Mouse (Mus musculus) mouse embryonic stem cell (cell line): Measurements from ENCODE around the gene Man1a.

Experiments used
- in situ Hi-C, 2 experiments: fragments of 300-500 bp; cut with MboI; formaldehyde crosslinking; loops; 1 replicate in 1 of 2; 3 replicates in 1 of 2; pipeline ENCODE4 v1.14.3; 2019 to 2020; ENCODE audit warnings: low sequenced_read_pairs in 2 of 2, low pct_unique_long_range_greater_than_20kb in 1 of 2, mixed read lengths in 1 of 2; ENCODE audit not compliant: unreplicated experiment in 1 of 2

The Man1a gene

DNA sequence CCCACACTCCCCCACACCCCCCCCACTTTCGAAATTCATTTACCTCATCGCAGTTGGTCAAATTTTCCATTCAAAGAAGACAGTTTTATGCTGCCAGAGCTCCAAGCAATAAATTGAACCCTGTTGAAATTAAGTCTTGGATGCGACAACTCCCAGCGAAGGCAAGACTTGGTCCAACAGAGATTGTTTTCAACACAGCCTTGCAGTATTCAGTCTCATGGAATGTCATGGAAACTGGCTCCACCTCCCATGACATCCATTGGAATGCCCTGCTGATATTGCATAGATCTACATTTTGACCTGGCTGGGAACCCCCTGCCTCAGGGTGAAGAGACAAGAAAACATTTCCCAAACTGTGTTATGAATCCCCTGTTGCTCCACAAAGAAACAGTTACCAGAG lies at the start of gene Man1a:
TSS of gene Man1a (minus strand) at position 190 of the 400 bp plus-strand sequence.
- in situ Hi-C loops: no loop called here

DNA sequence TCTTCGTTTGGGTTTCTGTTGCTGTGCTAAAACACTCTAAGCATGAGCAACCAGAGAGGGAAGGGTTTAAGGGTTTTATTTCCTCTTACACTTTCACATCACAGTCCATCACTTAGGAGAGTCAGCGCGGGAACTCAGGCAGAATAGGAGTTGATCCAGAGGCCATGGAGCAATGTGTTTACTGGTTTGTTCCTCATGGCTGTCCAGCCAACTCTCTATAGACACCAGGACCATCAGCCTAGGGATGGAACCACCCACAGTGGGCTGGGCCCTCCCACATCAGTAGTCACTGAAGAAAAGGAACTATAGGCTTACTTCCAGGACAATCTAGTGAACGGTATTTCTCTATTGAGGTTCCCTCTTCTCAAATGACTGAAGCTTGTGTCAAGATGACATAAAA lies 45.4 kb upstream of the Man1a start:
- in situ Hi-C loops: no loop called here

DNA sequence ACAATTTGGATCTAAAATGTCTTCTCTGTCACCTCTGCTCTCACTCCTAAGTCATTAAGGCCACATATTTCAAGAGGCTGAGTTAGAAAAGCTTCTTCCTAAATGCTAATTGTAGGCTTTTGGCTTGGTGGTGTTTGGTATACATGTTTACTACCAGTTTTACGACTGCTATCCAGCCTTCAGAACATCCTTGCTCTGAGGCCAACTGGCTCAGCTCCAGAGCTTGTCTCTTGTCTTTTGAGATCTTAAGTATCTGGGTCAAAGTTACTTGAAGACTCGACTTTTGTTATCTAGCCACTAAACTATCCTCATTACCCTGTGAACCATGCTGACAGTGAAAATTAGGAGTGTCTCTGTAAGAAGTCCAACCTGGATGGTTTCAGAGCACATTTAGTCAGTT lies 44.0 kb upstream of the Man1a start:
- in situ Hi-C loops: no loop called here

DNA sequence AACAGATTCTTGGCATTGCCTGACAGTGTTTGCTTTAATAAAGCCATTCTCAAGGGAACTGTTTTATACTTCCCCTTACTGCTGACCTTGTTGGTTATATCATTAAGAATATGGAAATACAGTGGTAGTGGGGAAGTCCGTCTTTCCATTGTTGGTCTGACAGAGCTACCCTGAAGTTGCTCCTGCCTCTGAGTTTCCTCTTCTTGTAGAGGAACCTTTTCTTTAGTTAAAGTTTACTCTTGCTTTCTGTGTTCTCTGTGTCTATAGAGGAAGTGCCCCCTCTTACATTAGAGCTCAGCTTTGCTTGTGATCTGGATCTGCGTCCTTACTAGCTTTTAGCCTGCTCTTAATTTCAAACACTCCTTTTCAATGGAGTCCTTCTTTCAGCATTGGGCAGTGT lies 42.9 kb upstream of the Man1a start:
- in situ Hi-C loops: no loop called here

DNA sequence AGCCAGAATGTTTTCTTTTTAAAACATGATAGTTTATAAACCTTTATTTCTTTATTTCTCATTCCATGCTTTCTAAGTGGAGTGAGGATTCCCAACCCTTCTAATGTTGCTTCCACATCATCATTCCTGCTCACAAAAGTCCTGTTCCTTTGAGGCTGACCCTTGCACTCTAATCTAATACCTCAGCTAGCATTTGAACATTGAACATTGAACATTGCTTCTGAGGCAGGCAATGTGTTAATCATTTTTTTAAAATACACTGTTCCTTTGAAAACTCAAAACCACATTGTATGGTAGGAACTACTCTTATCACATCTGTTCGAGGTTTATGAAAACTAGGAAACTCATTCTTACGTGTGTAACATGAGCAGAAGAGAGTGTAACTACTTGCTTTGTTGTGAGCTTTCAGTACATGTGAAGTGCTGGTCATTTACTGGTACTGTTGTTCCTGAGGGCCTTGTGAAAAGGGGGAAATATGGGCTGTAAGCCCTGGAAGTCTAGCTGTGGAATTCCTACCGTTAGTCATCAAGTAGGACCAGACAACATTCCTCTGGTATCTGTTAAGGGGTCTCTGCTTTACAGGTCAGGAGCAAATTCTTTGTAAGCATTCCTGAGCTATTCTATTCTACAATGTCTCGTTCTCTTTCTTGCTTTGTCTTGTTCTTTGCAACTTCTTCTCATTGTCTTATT lies 42.0 kb upstream of the Man1a start:
- in situ Hi-C loops: no loop called here

DNA sequence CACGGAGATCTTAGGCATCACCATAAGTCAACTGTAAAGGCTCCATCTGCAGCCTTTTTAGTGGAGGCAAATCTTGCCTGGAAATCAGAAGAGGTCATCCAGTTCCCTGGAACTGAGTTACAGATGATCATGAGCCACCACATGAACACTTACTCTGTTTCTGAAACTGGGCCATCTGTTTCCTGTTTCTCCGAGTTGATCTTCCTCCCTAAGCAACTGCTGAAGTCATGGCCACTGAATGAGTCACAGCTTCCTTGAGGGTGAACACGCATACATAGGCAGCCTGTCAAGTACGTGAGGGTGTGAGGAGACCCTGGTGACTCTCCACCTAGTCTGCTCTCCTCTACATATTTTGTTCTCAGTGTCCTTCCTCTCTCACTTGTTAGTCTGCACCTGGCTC lies 41.4 kb upstream of the Man1a start:
- in situ Hi-C loops: no loop called here

DNA sequence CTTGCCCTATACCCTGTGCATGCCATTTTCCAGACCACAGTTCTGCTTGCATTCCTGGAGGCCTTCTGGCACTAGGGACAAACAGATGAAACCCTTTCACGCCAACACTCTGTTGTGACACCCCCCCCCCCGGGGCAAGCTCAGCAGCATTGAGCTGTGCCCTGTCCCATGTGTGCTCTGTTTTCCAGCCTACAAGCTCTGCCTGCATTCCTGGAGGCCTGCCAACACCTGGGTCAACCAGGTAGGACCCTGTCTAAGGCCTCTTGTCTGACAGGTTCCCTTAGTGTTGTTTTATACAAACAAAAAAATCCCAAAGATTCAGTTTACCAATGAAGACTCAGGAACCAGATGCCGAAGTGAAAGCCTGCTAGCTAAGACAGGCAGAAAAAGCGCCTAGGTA lies 27.3 kb upstream of the Man1a start:
- in situ Hi-C loops: no loop called here

DNA sequence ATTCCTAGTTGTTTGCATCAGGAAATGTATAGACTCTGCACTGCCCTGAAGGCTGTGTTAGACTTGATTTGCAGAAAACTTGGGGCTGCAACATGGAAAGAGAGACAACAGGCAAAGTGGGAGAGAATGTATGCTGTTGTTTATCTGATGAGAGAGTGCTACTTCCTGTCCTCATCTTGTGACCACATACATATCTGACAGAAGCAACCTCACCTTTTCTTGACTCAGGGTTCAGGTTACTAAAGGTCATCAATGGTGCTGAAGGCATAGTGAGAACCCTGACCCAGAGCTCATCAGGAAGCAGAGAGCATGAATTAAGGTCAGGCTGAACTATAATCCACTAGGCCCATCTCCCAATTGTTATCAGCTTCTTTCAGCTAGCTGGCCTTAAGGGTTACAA lies 15.7 kb upstream of the Man1a start:
- in situ Hi-C loops: no loop called here

DNA sequence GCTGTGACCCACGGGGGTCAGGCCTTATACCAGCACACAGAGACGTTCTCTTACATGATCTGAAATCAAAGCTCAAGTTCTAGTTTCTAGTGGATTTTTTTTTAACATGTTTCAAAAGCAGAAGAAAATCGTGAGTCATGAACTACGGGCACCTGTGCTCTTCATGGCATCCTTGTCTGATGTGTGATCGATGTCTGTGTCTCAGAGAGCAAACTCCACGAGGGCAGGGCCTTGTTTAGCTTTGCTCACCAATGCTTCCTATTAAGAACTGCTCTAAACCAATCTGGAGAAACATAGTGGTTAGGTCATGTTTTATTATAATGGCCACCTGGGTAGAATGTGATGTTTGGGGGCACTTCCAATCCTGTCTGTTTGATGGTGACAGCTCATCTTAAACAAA lies 13.5 kb upstream of the Man1a start:
- in situ Hi-C loops: no loop called here

DNA sequence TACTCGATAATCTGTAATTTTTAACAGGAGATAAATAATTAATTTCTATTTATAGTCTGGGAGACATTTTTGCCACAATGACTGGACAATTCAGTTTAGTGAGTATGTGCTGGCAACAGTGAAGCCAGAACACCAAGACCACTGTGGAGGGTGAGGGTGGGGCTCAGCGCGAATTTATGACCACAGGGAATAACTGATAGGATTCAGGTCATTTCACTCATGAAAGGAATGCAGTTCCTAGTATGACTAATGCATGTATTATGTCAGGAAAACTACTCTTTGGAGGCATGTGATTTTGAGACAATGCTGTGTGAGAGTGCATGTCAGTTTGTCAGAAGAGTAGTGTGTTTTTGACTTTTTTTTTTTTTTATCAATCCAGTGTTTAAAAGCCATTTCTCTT lies 10.9 kb upstream of the Man1a start:
- in situ Hi-C loops: no loop called here

DNA sequence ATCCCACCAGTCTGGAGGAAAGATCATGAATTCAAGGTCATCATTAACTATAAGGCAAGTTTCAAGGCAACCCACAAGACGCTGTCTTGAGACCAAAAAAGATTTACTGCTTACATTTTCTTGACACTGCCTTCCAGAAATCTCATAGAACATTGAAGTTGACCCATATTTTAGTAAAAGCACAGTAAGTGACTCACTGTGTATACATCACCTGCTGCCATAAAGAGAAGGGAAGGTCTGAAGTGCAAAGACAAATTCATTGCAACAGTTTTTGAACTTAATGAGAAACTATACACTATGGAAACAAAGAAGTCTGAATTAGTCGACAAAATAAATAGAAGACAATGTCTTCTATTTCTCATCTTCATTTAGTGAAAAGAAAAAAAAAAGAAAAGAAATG lies 8.7 kb upstream of the Man1a start:
- in situ Hi-C loops: no loop called here

DNA sequence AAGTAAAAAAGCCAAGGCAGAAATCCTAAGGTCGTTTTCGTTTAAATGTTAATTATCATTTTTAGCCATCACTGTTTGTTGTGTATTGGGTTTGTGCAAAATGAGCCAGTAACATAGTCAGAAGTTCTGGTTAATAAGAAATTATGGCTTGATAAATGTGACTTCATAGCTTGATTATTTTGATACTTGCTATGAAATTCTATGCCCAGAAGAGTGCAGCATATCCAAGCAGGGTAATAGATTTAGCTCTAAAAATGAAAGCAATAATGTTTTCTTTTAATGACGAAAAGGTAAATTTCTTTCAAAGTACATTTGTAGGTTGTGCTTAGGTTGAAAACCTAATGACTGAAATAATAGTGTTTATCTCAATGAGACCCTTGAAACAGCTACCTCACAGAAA lies 596 bp upstream of the Man1a start:
- in situ Hi-C loops: no loop called here

DNA sequence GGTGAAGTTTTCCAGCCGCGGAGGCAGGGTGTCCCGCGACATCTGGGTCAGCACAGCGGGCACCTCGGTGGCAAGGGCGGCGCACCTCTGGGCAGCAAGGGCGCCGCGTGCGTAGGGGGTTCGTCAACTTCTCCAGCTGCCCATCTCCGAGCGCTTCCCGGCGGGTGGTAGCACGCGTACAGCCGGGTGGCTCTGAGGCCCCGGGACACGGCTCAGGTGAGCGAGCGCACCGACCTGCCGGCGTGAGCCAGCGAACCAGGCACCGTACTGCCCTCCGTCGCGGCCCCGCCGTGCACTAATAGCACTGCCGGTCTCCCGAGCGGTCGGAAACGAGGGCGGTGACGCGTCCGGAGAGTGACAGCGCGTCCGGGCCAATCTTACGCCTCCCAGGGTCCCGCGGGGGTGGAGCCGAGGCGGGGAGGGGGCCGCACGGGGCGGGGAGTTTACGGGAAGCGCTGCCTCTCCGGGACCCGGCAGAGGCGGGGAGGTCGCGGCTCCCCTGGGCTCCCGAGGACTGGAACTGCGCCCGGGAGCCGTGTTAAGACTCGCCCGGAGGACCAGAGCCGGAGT lies 883 bp downstream of the Man1a start:
- in situ Hi-C loops: no loop called here

DNA sequence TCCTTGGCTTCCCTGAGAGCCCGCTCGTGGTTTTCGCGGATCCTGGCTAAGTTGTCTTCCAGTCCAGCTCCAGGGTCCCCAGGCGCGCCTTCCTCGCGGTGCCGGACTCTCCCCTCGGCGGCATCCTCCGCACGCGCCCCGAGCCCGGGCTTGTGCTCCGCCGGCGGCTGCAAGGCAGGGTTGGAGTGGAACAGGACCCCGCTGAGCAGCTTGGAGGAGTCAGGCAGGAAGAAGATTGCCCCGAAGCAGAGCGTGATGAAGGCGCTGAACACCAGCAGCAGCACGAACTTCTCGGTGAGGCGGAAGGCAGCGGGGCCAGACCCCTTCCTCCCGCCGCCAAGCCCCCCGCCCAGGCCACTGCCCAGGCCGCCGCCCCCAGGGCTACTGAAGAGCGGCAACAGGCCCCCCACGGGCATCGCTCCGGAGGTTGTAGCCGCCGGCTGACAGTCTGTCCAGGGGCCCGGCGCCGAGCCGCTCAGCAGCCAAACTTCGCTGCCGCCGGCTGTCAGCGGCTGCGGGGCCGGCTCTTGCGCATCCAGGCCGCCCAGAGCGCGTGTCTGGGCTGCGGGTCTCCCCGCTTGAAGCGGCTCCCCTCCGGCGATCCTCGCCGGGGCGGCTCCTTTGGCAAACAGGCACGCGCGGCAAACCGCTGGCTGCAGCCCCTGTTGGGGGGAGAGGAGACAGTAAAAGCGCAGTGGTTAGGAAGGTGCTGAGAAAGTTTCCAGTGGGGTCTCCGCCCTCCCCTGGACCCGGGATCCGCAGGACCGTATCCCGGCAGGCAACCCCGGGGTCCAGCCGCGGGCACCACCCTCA lies 1.6 kb downstream of the Man1a start:
- in situ Hi-C loops: no loop called here

DNA sequence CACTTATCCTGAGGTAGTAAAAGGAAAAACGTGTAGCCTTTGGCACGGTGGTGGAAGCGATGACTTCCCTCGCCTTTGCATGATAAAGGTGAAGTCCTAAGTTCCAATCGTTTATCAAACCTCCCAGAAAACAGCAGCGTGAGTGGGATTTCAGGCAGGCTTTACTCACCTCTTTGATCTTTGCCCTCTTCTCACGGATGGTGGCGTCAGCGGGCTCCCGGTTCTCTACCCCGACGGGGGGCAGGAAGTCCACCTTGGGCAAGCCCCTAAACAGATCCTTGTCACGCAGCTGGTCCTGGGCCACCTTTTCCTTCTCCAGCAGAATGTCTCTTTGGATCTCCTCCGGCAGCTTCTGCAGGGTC lies 2.2 kb downstream of the Man1a start:
- in situ Hi-C loops: no loop called here

DNA sequence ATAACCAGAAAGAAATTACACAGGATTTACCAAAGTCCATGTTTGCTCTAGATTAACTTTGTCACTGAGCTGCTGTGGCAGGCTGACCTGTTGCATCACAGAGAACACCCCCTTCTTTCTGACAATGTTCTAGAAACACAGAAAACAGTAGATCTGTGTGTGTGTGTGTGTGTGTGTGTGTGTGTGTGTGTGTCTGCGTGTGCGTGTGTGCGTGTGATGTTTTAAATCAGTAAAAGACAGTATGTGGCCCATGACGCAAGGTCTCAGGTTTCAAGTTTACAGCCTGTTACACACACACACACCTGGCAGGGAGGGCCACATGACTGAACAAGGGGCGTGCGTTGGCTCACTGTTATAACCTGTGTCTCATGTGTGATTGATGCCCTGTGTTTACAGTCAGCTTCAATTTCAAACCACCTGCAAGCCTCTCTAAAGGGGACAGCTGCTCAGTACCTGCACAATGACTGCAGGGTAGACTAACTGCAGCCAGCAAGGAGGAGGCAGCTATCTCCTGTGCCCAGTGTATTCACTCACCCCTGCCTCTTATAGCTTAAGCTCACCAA lies 2.7 kb downstream of the Man1a start:
- in situ Hi-C loops: no loop called here

DNA sequence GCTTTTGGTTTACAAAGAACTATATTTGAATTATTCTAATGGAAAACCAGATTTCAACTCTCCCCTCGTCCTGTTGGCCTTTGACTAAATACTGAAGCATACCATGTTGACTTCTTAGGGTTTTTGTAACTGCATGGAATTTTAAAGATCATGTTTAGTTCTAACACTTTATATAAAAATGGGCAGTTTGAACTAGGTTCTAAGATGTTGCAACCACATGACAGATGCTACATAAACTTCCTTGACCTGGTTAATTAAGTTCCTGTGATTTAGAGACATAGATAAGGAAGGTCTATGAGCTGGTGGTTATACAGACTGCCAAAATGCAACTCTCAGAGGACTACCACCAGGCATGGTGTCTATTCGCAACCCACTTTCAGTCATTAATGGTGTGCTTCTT lies 4.1 kb downstream of the Man1a start:
- in situ Hi-C loops: no loop called here

DNA sequence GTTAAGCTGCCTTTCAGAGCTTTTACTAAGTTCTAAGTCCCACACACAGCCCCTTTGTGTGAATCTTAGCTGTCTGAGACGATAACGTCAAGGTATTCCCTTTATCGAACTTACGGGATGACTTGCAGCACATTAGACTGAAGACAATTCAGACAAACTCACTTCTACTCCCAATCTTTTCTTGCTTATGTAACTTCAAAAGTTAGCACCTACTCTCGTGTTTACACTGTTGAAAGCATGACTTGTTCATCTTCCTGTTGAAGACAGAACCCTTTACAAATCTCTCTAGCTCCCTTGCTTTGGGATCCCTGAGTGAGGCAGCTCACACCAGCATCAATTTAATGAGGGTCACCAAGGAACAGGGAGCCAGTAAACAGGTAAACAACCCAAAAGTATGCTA lies 5.9 kb downstream of the Man1a start:
- in situ Hi-C loops: no loop called here

DNA sequence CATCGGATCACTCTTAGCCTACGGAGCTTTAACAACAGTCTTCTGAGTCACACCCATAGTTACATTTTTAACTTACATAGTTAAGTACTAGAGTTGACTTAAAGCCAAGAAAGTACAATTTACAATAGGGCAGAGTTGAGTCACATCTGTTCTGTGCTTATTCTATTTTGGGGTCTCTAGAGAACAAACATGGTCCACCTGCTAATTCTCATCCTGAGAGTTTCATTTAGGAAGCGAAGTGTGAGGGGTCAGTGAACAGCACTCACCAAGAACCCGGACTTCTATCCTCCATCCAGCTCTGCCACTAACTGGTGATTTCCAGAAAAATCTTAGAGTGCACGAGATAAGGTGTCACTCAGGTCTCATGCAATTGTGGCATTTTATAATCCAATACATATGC lies 7.0 kb downstream of the Man1a start:
- in situ Hi-C loops: no loop called here

DNA sequence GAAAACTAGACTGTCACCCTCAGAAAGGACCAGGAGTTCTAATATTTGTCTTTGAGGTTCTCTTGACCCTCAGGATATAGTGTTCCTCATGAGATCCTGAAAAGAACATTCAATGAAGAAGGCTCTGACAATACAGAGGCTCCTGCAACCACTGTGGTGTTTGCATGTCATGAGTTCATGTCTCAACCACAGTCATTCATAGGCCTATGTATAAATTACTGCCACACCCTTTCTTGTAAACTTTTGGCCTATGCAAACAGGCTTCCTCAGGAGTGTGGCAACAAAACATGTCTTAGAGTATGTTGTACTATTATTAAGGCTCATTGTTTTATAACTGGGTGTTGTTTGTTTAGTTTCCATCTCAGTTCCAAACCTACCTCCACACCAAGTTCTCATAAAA lies 9.7 kb downstream of the Man1a start:
- in situ Hi-C loops: no loop called here
